ENCODE assay signal across 8 mouse cellular contexts in the genomic region with DNA sequence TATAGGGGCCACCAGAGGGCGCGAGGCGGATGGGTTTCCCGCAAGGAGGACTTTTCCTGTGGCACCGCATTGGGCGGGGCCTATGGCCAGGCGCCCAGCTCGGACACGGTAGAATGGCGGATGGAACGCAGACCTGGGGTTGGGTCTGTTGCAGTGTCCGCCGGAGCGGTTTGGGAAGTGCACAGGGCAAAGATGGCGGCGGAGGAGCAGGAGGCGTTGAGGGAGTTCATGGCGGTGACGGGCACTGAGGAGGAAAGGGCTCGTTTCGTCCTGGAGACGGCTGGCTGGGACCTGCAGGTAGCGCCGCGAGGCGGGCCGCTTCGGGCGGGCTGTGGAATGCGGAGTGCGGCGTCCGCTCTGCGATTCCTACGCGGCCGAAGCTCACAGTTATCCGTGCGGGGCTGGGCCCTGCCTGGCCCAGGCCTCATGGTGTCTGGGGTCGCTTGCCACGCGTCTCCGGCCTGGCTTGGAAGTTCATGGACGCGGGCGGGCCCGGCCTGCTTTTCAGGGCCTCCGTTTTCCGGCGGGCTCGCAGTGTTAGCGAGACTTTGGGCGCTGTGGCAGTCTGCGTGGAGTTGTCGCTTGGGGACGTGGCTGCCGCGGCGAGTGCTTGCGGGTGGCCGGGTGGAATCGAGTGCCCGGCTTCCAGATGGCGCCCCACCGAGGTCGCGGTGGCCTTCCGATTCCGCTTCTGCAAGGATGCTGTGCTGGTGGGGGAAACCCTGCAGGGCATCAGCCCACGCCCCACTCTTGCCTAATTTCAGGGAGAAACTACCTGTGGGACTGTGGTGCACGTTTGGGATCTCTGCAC. TPM values are rescaled to one million over a fixed set of nuclear protein-coding genes. Genes with fewer than 3 reads are reported as not detected.
DNase-seq lines count a peak whose midpoint lies in the region; ATAC-seq lines count a peak whose summit lies in the region.
"Not testable (repeated sequence)": the region's sequence is repeated elsewhere in the genome, so short reads cannot be mapped to it uniquely, and the experiment has no call there.

No protein-coding gene starts in this region.

- H3K27me3 ChIP-seq in heart, embryonic 14.5 days (ENCODE audit: control insufficient read depth, insufficient read depth, low read length); liver, embryonic 13.5 days; stomach, embryonic 16.5 days (ENCODE audit: control insufficient read depth, insufficient read depth, low read length): not testable (repeated sequence)

- not testable (repeated sequence) for H3K4me1 ChIP-seq in heart, embryonic 14.5 days (ENCODE audit: control insufficient read depth in 2 of 2, insufficient read depth in 2 of 2, low read length in 2 of 2); liver, embryonic 13.5 days (replicated peaks); stomach, embryonic 16.5 days (ENCODE audit: control insufficient read depth, insufficient read depth, low read length)

- peak; percentile 90 for DNase-seq in c-Kit-negative CD71-positive TER-119-positive erythroid progenitor cells, embryonic 14.5 days (ENCODE audit: low read depth, low spot score)
- DNase-seq in fibroblast of lung, adult 2 months (ENCODE audit: low read depth): peak; percentile 92
- DNase-seq in kidney, postnatal 14 days: peak; percentile 99
- peak; percentile 96 for DNase-seq in liver, embryonic 13.5 days
- peak; percentile 92 for DNase-seq in neural tube, embryonic 10.5 days (ENCODE audit: extremely low spot score, low spot score)

- peak; percentile 97 for ATAC-seq in CD4-positive, CD25-positive, alpha-beta regulatory T cell, adult 4 months
- peak; percentile 100 for ATAC-seq in heart, embryonic 14.5 days (ENCODE audit: insufficient number of reproducible peaks, insufficient read depth, low FRiP score, low read depth)
- peak; percentile 100 for ATAC-seq in liver, embryonic 13.5 days (ENCODE audit: low read depth)
- peak; percentile 100 for ATAC-seq in stomach, embryonic 16.5 days (ENCODE audit: insufficient read depth, low FRiP score)

- H3K4me3 ChIP-seq in heart, embryonic 14.5 days (ENCODE audit: control insufficient read depth in 1 of 2, insufficient read depth in 1 of 2, low read depth in 1 of 2, low read length in 2 of 2): peak overlapping the region; percentile 68 to 75
- peak overlapping the region; percentile 70 for H3K4me3 ChIP-seq in liver, embryonic 13.5 days (replicated peaks)
- peak overlapping the region; percentile 59 for H3K4me3 ChIP-seq in stomach, embryonic 16.5 days (replicated peaks; ENCODE audit: low read length)

- peak overlapping the region; percentile 58 for H3K4me2 ChIP-seq in heart, embryonic 14.5 days (ENCODE audit: low read length)
- H3K4me2 ChIP-seq in liver, embryonic 13.5 days: peak overlapping the region; percentile 66
- H3K4me2 ChIP-seq in stomach, embryonic 16.5 days (ENCODE audit: low read depth, low read length): peak overlapping the region; percentile 41; the same call in 1 of the 2 replicates

- H3K9me3 ChIP-seq in heart, embryonic 14.5 days (ENCODE audit: control insufficient read depth, low read length); liver, embryonic 13.5 days (replicated peaks); stomach, embryonic 16.5 days (replicated peaks; ENCODE audit: control insufficient read depth, low read length): not testable (repeated sequence)

- WGBS in heart, embryonic 14.5 days: 8% methylated on average over 67 of the region's 71 CpGs
- 8% methylated on average over 71 of the region's 71 CpGs for WGBS in liver, embryonic 13.5 days (ENCODE audit: insufficient replicate concordance)
- WGBS in stomach, embryonic 16.5 days: 7% methylated on average over 66 of the region's 71 CpGs

- not testable (repeated sequence) for H3K36me3 ChIP-seq in heart, embryonic 14.5 days (ENCODE audit: control insufficient read depth, insufficient read depth, low read length); liver, embryonic 13.5 days; stomach, embryonic 16.5 days (ENCODE audit: control insufficient read depth, insufficient read depth, low read length)

- H3K9ac ChIP-seq in heart, embryonic 14.5 days (ENCODE audit: low read length): peak overlapping the region; percentile 91
- peak overlapping the region; percentile 83 for H3K9ac ChIP-seq in liver, embryonic 13.5 days
- peak overlapping the region; percentile 87 for H3K9ac ChIP-seq in stomach, embryonic 16.5 days (ENCODE audit: low read length)

- peak overlapping the region; percentile 64 to 87 for H3K27ac ChIP-seq in heart, embryonic 14.5 days (replicated peaks in 1 of 2; ENCODE audit: control insufficient read depth in 1 of 2, insufficient read depth in 1 of 2, low read depth in 2 of 2, low read length in 2 of 2)
- H3K27ac ChIP-seq in liver, embryonic 13.5 days: peak overlapping the region; percentile 71
- peak overlapping the region; percentile 80 for H3K27ac ChIP-seq in stomach, embryonic 16.5 days (ENCODE audit: low read length)

RNA-seq across cellular contexts. Expression of gene 4930467E23Rik, which starts 55.4 kb away (rescaled TPM):
- under 1 TPM in 1 of 2 experiments, not detected in 1; 0.15 TPM for polyA plus RNA-seq in CD4-positive, CD25-positive, alpha-beta regulatory T cell, adult 4 months (2017; shearing (Covaris generic))
- polyA plus RNA-seq in heart, embryonic 14.5 days (2014; fragmentation: Nextera tagmentation; extraction: Ambion mirVana): not detected in 2 replicates
- not detected in 2 replicates for polyA plus RNA-seq in liver, embryonic 13.5 days (2015; fragmentation: Nextera tagmentation; extraction: Ambion mirVana)
- not detected in 2 replicates for polyA plus RNA-seq in stomach, embryonic 16.5 days (2015; fragmentation: Nextera tagmentation; extraction: Ambion mirVana)

Comparison
In these comparisons a context has a peak if more than half of its experiments do, and no peak if none do; other contexts are left out.
1. Peak in every context shown above with its lines: DNase-seq, ATAC-seq, H3K4me3 ChIP-seq and H3K27ac ChIP-seq.